Mouse (Mus musculus) ES-Bruce4 (cell line): ENCODE measurements around the gene Ypel3. TPM values are rescaled to one million over a fixed set of nuclear protein-coding genes. Genes with fewer than 3 reads are reported as not detected.
A peak's percentile ranks its signal among the peaks of the same experiment; 100 is the strongest.
"Not testable (repeated sequence)": the region's sequence is repeated elsewhere in the genome, so short reads cannot be mapped to it uniquely, and the experiment has no call there.

Experiments used
- H3K27ac ChIP-seq: 2 replicates; pipeline ENCODE4 v1.5.1; 2012; ENCODE audit warnings: low read length, inconsistent platforms; ENCODE audit not compliant: insufficient read depth
- H3K27me3 ChIP-seq: 2 replicates; pipeline ENCODE4 v1.6.1; 2012; ENCODE audit warnings: mild to moderate bottlenecking, low read length, inconsistent platforms; ENCODE audit not compliant: control insufficient read depth, poor library complexity, insufficient read depth, severe bottlenecking
- H3K36me3 ChIP-seq: 2 replicates; pipeline ENCODE4 v1.6.1; 2012; ENCODE audit warnings: inconsistent platforms, mild to moderate bottlenecking, low read length, moderate library complexity; ENCODE audit not compliant: control insufficient read depth, poor library complexity, insufficient read depth, severe bottlenecking
- H3K4me1 ChIP-seq: one replicate; pipeline ENCODE4 v1.8.1; 2011; ENCODE audit warnings: low read length; ENCODE audit not compliant: control insufficient read depth, insufficient read depth
- H3K4me3 ChIP-seq: 2 replicates; pipeline ENCODE4 v1.5.1; 2011; ENCODE audit warnings: low read depth, mild to moderate bottlenecking, low read length
- H3K9ac ChIP-seq: 2 replicates; pipeline ENCODE4 v1.6.1; 2012; ENCODE audit warnings: low read depth, mild to moderate bottlenecking, inconsistent platforms; ENCODE audit not compliant: poor library complexity, severe bottlenecking
- H3K9me3 ChIP-seq: replicated peaks from 2 replicates; pipeline ENCODE4 v1.6.1; 2012; ENCODE audit warnings: mild to moderate bottlenecking, low read length, inconsistent platforms; ENCODE audit not compliant: control insufficient read depth, poor library complexity, insufficient read depth, severe bottlenecking
- CTCF ChIP-seq: IDR thresholded peaks from one replicate; pipeline ENCODE4 v1.8.1; 2011; ENCODE audit warnings: low read depth, low read length
- EP300 ChIP-seq: IDR thresholded peaks from 2 replicates; pipeline ENCODE4 v1.6.1; 2011; ENCODE audit warnings: low read depth, low read length; ENCODE audit not compliant: insufficient read depth
- POLR2A ChIP-seq: IDR thresholded peaks from one replicate; pipeline ENCODE4 v1.8.1; 2011; ENCODE audit warnings: low read length; ENCODE audit not compliant: insufficient read depth
- polyA plus RNA-seq: library from polyadenylated mRNA; stranded (reverse); fragments of >200 nt; gene quantifications from 2 replicates; pipeline ENCODE4 v1.2.4, GENCODE M21; 2011; ENCODE audit warnings: low read depth; ENCODE audit not compliant: missing spikeins, insufficient read depth, insufficient read length

Gene Ypel3
- polyA plus RNA-seq = 56.8 and 62.1 TPM in 2 replicates

DNA sequence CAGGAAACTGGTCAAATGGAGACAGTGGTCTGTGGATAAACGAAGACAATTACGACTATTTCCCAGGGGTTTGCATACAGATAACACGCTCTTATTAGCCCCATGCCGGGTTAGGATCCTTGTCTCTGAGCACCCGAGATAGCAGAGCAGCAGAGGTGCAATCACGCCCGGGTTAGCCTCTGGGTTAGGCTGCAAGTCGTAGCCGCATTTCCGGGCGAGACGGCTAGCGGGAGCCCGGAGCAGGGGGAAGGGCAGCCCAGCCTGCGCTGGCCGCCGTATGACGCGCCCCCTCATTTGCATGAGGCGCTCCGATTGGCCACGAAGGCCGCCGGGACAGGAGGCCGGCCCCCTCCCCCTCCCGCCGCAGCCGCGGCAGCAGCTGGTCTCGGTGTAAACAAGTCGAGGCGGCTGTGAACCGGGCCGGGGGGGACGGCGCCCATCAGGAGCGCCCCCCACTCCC is at the start of gene Ypel3:
Gene Ypel3 (plus strand): TSS at position 358 of the 460 bp plus-strand sequence.
- H3K9ac ChIP-seq = peak within 1 kb of the TSS; percentile 93
- TF ChIP-seq POLR2A (peak; percentile 88), EP300 (no peak), CTCF (no peak)
- peaks cover 6% of the 10 kb centered on the region for H3K36me3 ChIP-seq
- H3K27me3 ChIP-seq = no peaks in the 10 kb centered on the region
- peak within 1 kb of the TSS; percentile 80 for H3K4me3 ChIP-seq
- H3K4me1 ChIP-seq = peaks cover 3% of the 10 kb centered on the region
- H3K9me3 ChIP-seq = no peaks in the 10 kb centered on the region
- H3K27ac ChIP-seq = peak within 1 kb of the TSS; percentile 51; the same call in 1 of the 2 replicates

DNA sequence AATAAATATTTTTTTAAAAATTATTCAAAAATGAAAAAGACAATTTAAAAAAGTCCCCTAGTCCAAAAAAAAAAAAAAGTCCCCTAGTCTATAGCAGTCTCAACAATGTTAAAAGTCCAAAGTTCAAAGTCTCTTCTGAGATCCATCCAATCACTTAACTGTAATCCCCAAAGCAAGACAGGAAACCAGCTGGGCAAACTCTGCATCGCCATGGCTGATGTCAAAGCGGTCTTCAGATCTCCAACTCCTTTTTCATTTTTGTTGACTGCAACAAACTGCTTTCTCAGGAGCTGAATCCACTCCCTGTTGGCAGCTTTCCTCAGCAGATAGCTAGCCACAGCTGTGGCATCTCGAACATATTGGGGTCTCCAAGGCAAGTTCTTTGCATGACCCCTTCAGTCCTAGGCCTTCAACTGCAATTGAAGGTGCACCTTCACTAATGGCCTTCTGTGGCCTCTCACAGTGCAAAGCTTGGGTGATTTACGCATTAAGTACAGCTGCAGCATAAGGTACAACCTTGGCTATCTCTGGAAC is 46.4 kb upstream of the Ypel3 start:
- H3K4me3 ChIP-seq, H3K9ac ChIP-seq, H3K4me1 ChIP-seq, H3K27me3 ChIP-seq, H3K9me3 ChIP-seq, H3K27ac ChIP-seq, H3K36me3 ChIP-seq: not testable (repeated sequence)

DNA sequence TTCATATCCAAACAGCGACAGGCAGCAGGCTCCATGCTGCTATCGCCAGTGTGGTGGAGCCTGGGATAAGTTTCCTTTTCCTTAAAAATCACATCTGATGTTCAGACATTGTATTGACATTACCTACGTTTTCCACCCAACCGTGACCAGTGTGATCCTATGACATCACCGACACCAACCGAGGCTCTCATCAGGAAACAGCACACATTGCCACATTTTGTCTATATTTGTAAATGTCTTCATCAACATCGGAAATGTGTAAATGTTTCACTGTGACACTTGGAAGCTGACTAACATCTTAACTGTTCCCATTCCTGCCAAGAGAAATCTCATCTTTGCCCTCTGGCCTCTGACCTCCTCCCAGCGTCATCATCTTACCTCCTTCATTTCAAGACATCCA is 40.6 kb upstream of the Ypel3 start:
- TF ChIP-seq EP300 = no peak
- TF ChIP-seq POLR2A = no peak
- TF ChIP-seq CTCF = no peak
- no peak overlapping the region for H3K4me3 ChIP-seq
- no peaks in the 10 kb centered on the region for H3K9me3 ChIP-seq
- H3K36me3 ChIP-seq = no peaks in the 10 kb centered on the region
- no peak overlapping the region for H3K9ac ChIP-seq
- no peaks in the 10 kb centered on the region for H3K27me3 ChIP-seq
- H3K27ac ChIP-seq = no peak overlapping the region
- no peaks in the 10 kb centered on the region for H3K4me1 ChIP-seq

DNA sequence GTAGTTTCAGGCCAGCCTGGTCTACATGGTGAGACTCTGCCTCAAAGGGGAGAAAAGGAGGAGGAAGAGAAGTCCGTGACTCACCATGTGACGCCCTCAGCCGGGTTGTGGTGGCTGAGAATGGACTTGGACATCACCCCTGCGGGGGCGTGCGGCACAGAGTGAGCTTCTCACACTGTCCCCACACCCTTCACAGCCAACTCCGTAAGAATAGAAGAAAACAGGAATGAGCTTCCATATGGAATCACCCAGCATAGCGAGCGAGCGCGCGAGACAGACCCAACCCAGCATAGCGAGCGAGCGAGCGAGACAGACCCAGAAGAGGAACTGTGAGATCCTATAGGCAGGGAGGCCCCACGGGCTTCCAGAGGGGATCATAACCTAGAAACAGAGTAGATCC is 37.2 kb upstream of the Ypel3 start:
- H3K4me1 ChIP-seq = no peaks in the 10 kb centered on the region
- no peaks in the 10 kb centered on the region for H3K27me3 ChIP-seq
- H3K9me3 ChIP-seq = no peaks in the 10 kb centered on the region
- no peak for TF ChIP-seq CTCF
- TF ChIP-seq POLR2A = no peak
- TF ChIP-seq EP300 = no peak
- H3K9ac ChIP-seq = no peak overlapping the region
- H3K36me3 ChIP-seq = no peaks in the 10 kb centered on the region
- no peak overlapping the region for H3K4me3 ChIP-seq
- H3K27ac ChIP-seq = no peak overlapping the region

DNA sequence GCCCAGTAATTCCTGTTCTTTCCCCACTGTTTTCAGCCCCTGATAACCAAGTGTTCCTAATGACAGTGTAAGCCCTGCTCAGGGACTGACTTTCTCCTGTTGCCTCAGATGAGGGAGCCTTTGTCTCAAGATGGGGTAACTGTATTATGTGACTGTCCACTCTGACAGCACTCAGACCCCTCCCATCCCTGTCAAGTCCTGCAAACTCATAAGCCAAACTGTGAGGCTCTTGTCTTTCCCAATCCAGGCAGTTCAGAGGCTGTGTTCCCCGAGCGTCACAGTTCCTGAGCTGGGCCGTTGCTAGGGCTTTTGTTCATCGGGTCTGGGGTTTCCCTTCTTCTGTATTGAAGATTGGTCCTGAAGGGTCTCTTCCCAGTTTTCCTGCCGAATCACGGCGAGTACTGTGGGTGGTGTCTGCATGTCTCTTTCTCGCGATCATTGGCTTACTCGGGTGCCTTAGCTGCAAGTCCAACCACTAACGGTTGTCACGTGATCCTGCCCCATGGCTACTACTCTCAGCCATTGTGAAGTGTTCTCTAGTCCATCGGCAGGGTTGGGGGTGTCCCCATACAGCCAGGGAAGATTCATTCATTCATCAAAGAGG is 36.5 kb upstream of the Ypel3 start:
- Histone ChIP-seq H3K9me3 (no peaks in the 10 kb centered on the region), H3K4me1 (no peaks in the 10 kb centered on the region), H3K27me3 (no peaks in the 10 kb centered on the region), H3K4me3 (no peak overlapping the region), H3K36me3 (no peaks in the 10 kb centered on the region), H3K27ac (no peak overlapping the region), H3K9ac (no peak overlapping the region)
- TF ChIP-seq CTCF (no peak), EP300 (no peak), POLR2A (no peak)

DNA sequence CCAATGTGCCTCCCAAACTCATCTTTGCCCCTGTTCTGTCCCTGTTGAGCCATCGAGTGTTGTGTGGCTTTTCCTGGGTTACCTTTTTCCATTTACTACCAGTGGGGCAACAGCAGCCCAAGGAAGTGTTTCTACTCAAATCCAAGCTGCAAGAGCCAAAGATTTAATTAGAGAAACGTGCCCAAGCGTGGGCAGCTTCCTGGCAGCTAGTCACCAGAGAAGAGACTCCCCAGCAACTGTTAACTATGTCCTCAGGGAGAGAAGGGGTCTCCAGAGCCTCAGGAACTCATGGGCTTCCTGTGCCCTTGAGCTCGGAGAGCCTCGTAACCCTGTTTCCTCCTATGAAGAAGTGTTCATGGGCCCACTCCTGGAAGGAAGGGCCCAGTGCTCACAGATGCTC is 35.8 kb upstream of the Ypel3 start:
- TF ChIP-seq EP300 (no peak), POLR2A (no peak), CTCF (no peak)
- H3K36me3 ChIP-seq = no peaks in the 10 kb centered on the region
- H3K27me3 ChIP-seq = no peaks in the 10 kb centered on the region
- no peak overlapping the region for H3K4me3 ChIP-seq
- H3K27ac ChIP-seq = no peak overlapping the region
- H3K4me1 ChIP-seq = no peaks in the 10 kb centered on the region
- no peak overlapping the region for H3K9ac ChIP-seq
- H3K9me3 ChIP-seq = no peaks in the 10 kb centered on the region
